Mouse (Mus musculus) MEL (cell line): ENCODE data around the gene H2-DMb1.

Experiments
- BHLHE40 ChIP-seq: IDR thresholded peaks from 2 replicates; pipeline ENCODE4 v1.6.1; 2012; ENCODE audit warnings: low read depth, mild to moderate bottlenecking, inconsistent platforms, low read length, improper control_type of control experiment, borderline replicate concordance
- CHD1 ChIP-seq: IDR thresholded peaks from 2 replicates; pipeline ENCODE4 v1.6.1; 2012; ENCODE audit warnings: low read depth, mild to moderate bottlenecking, inconsistent platforms, low read length, improper control_type of control experiment
- CTCF ChIP-seq, 3 experiments: IDR thresholded peaks in 2 of 3; conservative IDR thresholded peaks in 1 of 3; 2 replicates each; pipeline ENCODE4 v1.5.1; 2011 to 2012; ENCODE audit warnings: low read length in 3 of 3, low read depth in 2 of 3, mild to moderate bottlenecking in 2 of 3, improper control_type of control experiment in 1 of 3, inconsistent platforms in 1 of 3, mixed read lengths in 1 of 3, moderate library complexity in 1 of 3; ENCODE audit not compliant: control insufficient read depth in 1 of 3, insufficient read depth in 1 of 3, poor library complexity in 1 of 3, severe bottlenecking in 1 of 3
- E2F4 ChIP-seq: IDR thresholded peaks from 2 replicates; pipeline ENCODE4 v1.6.1; 2011; ENCODE audit warnings: low read depth, low read length, improper control_type of control experiment, borderline replicate concordance
- GATA1 ChIP-seq: IDR thresholded peaks from 2 replicates; pipeline ENCODE4 v1.6.1; 2011; ENCODE audit warnings: low read depth, low read length, improper control_type of control experiment
- MAX ChIP-seq: IDR thresholded peaks from 2 replicates; pipeline ENCODE4 v1.6.1; 2011; ENCODE audit warnings: low read length, improper control_type of control experiment
- MEF2A ChIP-seq: IDR thresholded peaks from 2 replicates; pipeline ENCODE4 v1.6.1; 2014; ENCODE audit warnings: low read depth, mild to moderate bottlenecking, inconsistent platforms, low read length, improper control_type of control experiment; ENCODE audit not compliant: poor library complexity, insufficient replicate concordance, severe bottlenecking; ENCODE audit errors: extremely low read depth
- NELFE ChIP-seq: IDR thresholded peaks from 2 replicates; pipeline ENCODE4 v1.6.1; 2011; ENCODE audit warnings: low read depth, low read length, improper control_type of control experiment
- POLR2A ChIP-seq, 2 experiments: IDR thresholded peaks; 2 replicates each; pipeline ENCODE4 v1.6.1; 2011 to 2012; ENCODE audit warnings: low read length in 2 of 2, mild to moderate bottlenecking in 2 of 2, control low read depth in 1 of 2, improper control_type of control experiment in 1 of 2, low read depth in 1 of 2, moderate library complexity in 1 of 2; ENCODE audit not compliant: control insufficient read depth in 1 of 2, insufficient read depth in 1 of 2, poor library complexity in 1 of 2
- POLR2AphosphoS5 ChIP-seq: IDR thresholded peaks from 2 replicates; pipeline ENCODE4 v1.6.1; 2012; ENCODE audit warnings: low read depth, borderline replicate concordance, mild to moderate bottlenecking, inconsistent platforms, low read length, moderate library complexity, mixed read lengths
- TAL1 ChIP-seq: IDR thresholded peaks from 2 replicates; pipeline ENCODE4 v1.6.1; 2012; ENCODE audit warnings: mild to moderate bottlenecking, inconsistent platforms, low read length, moderate library complexity, mixed read lengths
- TBP ChIP-seq: IDR thresholded peaks from 2 replicates; pipeline ENCODE4 v1.8.0; 2011; ENCODE audit warnings: low read depth, low read length, improper control_type of control experiment
- USF2 ChIP-seq, 2 experiments: IDR thresholded peaks; 2 replicates each; pipeline ENCODE4 v1.6.1; 2011 to 2012; ENCODE audit warnings: improper control_type of control experiment in 2 of 2, low read length in 2 of 2, borderline replicate concordance in 1 of 2, inconsistent platforms in 1 of 2, low read depth in 1 of 2, mild to moderate bottlenecking in 1 of 2; ENCODE audit not compliant: insufficient read depth in 1 of 2

- TF ChIP-seq MAX (no peak), POLR2AphosphoS5 (no peak), TAL1 (no peak), POLR2A (IDR thresholded peaks at IDR 0.05; ENCODE audit: control insufficient read depth in 1 of 2, insufficient read depth in 1 of 2, low read depth in 1 of 2, low read length in 2 of 2, poor library complexity in 1 of 2) (no peak), CTCF (IDR thresholded peaks at IDR 0.05 in 2 of 3, conservative IDR thresholded peaks at IDR 0.05 in 1 of 3; ENCODE audit: control insufficient read depth in 1 of 3, insufficient read depth in 1 of 3, low read depth in 2 of 3, low read length in 3 of 3, poor library complexity in 1 of 3, severe bottlenecking in 1 of 3) (no peak), BHLHE40 (no peak), CHD1 (no peak), TBP (no peak), GATA1 (no peak), NELFE (no peak), MEF2A (no peak), USF2 (IDR thresholded peaks at IDR 0.05; ENCODE audit: borderline replicate concordance in 1 of 2, insufficient read depth in 1 of 2, low read depth in 1 of 2, low read length in 2 of 2) (no peak), E2F4 (no peak)
Observed at GRCm38 (mm10) chr17:34206731-34207130, 53.9 kb downstream of the H2-DMb1 start.
